Mouse (Mus musculus): Measurements from ENCODE around the gene Gpr3.

Gene Gpr3

GRCm38 (mm10) chr4:133198337-133199180, 13.8 kb downstream of the Gpr3 start:
- in situ Hi-C loops (cut with MboI, MseI) = no loop called here

DNA sequence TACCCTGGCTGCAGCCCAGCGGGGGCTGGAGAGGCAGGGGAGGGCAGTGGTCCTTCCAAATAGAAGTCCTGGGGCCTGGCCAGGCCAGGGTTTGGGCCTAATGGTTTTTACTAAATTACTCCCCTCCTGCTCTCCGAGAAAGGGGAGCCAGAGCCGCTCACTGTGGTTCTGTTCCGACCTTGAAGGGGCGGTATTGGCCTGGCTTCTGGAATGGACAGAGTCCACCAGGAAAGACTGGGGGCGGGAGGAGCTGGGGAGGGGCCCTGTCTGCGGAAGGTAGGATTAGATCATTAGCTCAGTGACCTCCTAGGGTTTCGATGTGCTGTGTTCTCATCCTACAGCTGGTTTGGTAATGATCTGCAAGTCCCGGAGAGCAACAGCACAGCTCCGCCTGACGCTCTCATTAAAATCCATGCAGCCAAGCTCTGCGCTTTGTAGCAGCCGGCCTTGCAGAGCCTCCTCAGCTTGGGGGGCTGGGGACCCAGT, 14.5 kb downstream of the Gpr3 start:
- in situ Hi-C loops (cut with MboI, MseI) = no loop called here

- in situ Hi-C loops (cut with MboI, MseI) = no loop called here
Observed at GRCm38 (mm10) chr4:133197355-133197754, 15.0 kb downstream of the Gpr3 start.

- in situ Hi-C loops (cut with MboI, MseI) = no loop called here
Observed at GRCm38 (mm10) chr4:133196852-133197251, 15.5 kb downstream of the Gpr3 start.

DNA sequence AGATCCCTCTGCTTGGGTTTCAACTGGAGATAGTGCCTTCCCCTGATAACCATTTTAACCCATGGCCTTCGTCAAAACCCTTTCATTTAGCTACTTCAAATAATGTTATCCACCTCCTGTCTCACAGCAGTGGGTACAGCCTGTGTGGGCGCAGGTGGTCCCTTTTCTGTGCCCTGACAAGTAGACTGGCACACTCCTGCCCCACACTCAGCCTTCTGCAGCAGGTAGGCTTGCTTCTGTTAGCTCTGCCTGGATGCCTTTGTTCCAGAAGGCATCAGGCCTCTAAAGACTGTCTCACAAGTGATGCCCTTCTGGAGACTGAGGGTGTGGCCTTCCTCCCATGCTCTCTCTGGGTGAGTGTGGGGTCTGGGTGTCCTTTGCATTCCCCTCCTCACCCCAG, 16.2 kb downstream of the Gpr3 start:
- in situ Hi-C loops (cut with MboI, MseI) = no loop called here

DNA sequence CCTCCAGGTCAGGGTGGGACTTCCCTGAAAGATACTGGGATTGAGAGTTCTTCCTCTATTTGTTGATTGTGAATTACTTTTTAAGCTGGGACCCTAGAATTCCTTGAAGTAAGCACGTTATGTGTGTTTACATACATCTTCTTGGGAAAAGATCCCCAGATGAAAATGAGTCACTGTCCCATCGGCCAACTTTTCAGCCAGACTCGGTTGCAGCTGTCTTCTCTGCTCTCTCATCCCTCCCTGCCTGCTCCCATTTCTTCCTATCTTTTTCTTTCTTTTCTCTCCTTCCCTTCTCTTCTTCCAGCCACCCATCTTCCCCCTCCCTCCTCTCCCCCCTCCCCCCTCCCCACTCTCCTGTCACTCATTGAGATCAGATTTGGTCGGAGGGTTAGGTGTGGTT, 17.3 kb downstream of the Gpr3 start:
- in situ Hi-C loops (cut with MboI, MseI) = no loop called here

GRCm38 (mm10) chr4:133194482-133194881, 17.9 kb downstream of the Gpr3 start:
- in situ Hi-C loops (cut with MboI, MseI) = no loop called here

DNA sequence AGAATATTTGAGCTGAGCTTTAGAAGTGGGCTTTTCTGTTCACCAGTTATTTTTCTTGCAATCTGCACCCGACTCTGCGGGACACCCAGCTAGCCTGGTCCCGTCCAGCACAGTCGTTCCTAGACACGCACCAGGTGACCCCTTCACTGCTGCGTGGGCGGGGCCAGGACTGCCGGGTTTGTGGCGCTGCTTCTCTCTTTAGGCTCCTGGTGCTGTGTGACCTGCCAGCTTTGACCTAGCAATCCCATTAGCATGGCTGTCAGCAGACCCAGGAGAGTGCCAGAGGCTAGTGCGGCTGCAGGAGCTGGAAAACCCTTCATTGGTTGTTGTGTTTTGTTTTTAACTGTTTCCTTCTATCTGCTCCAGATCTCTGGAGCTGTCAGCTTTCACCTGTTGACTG, 22.9 kb downstream of the Gpr3 start:
- in situ Hi-C loops (cut with MboI, MseI) = no loop called here

DNA sequence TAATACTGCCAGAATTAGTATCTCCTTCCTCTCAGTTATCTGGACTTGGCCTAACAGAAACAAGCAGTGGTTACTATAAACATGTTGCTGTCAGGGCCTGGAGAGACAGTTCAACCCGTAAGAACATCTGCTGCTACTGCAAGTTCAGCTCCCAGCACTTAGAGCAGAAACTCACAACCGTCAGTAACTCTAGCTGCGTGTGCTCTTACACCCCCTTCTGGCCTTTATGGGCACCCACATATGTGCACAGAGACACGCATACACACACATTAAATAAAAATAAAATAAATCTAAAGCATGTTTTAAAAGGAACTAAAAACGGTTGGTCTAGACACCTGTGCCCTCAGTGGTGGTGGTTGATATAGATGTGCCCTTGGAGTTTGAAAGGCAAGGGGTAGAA, 25.5 kb downstream of the Gpr3 start:
- in situ Hi-C loops (cut with MboI, MseI) = no loop called here

DNA sequence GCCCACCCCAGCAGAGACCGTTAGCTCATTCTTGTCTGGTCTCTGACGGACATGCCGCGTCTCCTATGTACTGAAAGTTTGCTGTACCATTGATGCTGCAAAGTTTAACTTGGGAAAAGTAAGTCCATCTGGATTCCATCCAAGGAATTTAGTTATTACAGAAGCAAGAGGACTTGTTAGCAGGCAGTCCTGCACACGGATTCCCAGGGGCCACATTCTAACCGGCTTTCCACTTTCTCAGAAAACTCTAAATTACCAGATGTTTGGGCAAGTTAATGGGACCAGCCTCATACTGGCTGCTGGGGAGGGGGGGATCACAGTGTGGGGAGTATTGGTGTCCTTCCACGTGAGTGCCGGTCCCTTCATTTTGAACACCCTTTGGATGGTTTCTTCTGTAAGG, 26.4 kb downstream of the Gpr3 start:
- in situ Hi-C loops (cut with MboI, MseI) = no loop called here

- in situ Hi-C loops (cut with MboI, MseI) = no loop called here
Observed at GRCm38 (mm10) chr4:133184898-133185665, 27.3 kb downstream of the Gpr3 start.

DNA sequence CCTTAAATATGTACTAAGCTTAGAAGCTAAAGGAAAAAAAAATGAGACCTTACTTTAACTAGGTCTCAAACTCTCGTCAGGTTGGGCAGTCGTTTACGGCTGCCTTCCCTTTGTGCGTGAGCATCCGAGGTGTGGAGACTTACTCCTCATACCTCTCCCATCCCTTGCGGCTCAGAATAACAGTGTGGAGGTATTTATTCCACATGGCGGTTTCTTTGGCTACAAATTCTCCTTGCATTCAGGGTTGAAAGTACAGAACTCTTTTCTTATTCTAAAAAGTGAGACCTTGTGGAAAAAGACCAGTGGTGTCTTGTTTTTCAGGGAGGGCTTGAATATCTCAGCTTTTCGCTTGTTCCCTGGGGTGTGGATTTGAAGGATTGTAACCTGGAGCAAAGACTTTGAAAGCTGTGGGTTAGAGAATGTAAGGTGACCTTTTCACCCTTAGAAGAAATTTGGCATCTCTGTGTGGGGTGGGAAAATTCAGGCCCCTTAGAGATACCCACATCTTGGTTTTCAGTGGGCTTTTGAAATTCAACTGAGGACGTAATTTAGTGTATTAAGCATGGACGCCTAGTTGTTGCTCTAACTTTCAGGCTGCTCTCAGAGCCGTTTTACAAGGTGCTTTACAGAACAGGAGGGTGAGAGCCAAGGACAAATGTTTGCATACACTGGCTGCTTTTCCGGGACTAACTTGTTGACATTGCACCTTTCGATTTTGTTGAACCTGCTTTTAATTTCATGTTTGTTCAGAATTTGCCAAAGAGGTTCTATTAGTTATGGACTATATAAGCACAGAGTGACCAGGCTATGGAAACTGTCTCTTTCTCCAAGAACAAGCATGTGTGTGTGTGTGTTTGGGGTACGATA, 28.1 kb downstream of the Gpr3 start:
- in situ Hi-C loops (cut with MboI, MseI) = no loop called here

DNA sequence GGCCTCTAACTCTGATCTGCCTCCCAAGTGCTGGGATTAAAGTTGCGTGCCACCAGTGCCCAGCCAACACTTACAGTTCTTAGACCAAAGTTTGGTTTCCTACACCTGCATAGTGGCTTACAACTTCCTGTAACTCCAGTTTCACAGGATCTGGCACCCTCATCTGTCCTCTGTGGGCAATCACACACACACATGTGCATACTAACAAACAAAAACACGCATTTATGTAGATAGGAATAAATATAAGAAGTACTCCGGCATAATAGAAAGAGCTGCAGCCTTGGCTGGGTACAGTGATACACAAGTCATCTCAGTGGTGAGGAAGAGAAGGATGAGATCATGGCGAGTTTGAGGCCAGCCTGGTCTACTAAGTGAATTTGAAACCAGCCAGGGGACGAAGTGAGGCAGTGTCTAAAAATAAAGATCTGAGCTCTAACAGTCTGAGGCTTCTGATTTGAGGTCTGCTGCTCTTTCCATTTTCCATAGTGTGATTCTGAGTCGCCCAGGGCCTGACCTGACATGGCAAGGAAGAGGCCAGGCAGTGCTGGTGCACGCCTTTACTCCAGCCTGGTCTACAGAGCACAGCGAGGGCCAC, 29.8 kb downstream of the Gpr3 start:
- in situ Hi-C loops (cut with MboI, MseI) = no loop called here

GRCm38 (mm10) chr4:133179258-133179657, 33.1 kb downstream of the Gpr3 start:
- in situ Hi-C loops (cut with MboI, MseI) = loop anchor here (5.0 to 10.0 kb wide), 2 partner anchors 52 to 716 kb away; no protein-coding TSS in a partner anchor

DNA sequence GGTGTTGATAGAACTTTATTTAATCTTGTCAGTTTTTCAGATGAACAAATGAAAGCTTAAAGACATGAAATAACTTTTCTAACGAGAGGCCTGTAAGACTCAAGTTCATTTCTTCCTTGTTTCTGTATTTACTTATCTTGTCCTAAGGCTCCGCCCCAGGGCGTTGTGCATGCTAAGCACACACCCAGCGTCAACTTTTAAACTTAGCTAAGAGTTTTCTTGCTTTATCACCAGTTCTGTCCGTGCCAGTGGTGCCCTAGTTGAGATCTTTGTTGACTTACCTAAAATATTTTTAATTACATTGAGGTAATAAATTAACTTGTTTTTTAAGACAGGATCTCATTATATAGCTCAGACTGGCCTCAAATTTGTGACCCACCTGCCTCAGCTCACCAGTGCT, 34.0 kb downstream of the Gpr3 start:
- in situ Hi-C loops (cut with MboI, MseI) = loop anchor here (5.0 to 10.0 kb wide), 2 partner anchors 51 to 716 kb away; no protein-coding TSS in a partner anchor

DNA sequence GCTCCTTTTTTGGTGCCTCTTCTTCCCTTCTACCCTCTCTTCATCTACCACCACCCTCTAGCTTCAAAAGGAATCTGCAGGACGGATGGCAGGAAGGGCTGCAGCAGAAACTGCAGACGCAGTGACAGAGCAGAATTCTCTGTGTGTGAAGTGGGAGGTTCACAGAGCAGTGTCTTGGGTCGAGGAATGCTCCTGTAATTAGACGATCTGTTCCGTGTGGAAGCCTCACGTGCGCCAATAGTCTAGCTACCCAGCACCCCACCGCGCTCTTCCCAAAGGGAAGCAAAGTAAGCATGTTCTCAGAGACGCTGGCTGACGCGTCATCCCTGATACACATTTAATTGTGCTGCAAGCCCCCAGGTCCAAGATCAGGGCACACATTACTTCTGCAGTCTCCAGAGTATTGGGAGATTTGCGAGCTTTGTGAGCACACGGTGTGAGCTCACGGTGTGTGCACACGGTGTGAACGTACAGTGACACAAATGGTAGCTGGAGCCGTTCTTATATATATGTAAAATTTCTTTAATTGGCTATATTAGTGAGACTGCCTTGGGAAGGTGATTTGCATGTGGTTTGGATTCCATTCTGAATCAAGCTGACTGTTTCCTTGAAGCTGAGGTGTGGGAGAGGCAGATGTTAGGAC, 35.5 kb downstream of the Gpr3 start:
- in situ Hi-C loops (cut with MboI, MseI) = loop anchor here (5.0 to 10.0 kb wide), 2 partner anchors 50 to 718 kb away; no protein-coding TSS in a partner anchor

DNA sequence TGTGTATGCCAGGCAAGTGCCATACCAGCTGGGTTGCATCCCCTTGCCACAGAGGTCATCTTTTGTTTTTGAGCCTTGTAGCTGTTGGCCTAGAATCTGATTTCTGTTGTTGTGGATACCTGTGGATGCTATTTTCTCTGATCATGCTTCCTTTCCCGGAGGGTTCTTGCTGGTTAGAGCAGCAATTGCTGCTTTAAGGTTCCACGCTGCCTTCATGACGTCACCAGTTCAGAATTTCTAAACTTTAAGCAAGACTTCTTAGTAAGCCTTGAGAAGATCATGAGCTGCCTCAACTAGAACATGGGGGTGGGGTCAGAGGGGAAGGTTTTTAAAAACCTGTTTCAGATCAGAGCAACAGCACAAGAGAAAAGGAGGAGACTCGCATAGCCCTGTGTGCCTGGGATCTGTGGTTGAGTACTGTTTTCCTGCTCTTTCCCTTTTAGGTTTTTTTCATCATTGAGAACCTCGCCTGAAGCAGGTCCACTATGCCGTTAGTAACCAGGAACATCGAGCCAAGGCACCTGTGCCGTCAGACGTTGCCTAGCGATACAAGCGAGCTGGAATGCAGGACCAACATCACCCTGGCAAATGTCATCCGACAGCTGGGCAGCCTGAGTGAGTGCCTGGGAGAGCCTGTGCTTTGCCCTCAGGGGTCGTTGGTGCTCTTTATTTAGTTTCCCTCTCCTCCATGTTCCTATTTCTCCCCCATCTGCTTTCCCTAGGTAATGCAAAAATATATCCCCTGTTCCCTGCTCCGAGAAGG, 36.2 kb downstream of the Gpr3 start:
- in situ Hi-C loops (cut with MboI, MseI) = loop anchor here (5.0 to 10.0 kb wide), 2 partner anchors 49 to 719 kb away; no protein-coding TSS in a partner anchor

DNA sequence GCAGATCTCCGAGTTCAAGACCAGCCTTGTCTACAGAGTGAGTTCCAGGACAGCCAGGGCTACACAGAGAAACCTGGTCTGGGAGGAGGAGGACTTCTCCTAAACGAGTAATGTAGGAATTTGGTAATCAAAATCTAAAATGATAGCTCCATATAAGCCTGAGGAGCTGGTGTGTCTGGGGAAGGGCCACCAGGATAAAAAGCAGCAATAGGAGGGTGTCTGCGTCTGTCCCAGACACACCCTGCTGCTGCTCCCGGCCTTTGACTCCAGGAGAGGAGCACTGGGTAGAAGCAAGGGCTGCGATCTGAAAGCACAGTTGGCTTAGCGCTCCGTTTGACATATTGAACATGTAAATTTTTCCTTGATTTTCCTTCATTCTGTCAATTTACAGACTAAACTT, 37.1 kb downstream of the Gpr3 start:
- in situ Hi-C loops (cut with MboI, MseI) = loop anchor here (5.0 to 10.0 kb wide), 2 partner anchors 48 to 720 kb away; no protein-coding TSS in a partner anchor

DNA sequence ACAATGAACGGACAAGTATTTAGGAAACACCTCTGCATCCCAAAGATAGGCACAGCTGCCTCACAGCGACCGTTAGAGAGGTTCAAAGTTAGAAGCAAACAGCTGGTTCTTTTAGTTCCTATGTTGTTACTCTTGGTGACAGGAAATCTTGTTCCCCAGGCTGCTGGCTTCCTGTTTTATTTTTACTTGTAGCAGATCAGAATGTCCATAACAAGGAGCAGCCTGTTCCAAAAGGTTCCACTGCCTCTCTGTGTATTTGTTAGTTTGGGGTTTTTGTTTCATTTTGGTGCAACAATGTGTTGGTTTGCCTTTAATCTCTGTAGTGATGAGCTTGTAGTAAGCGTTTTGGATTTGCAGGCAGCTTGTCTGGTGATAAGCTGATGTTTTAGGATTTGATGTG, 38.0 kb downstream of the Gpr3 start:
- in situ Hi-C loops (cut with MboI, MseI) = loop anchor here (10.0 kb wide), 1 partner anchor 720 kb away; no protein-coding TSS in a partner anchor

- in situ Hi-C loops (cut with MboI, MseI) = loop anchor here (10.0 kb wide), 1 partner anchor 722 kb away; no protein-coding TSS in a partner anchor
Observed at GRCm38 (mm10) chr4:133172451-133172850, 39.9 kb downstream of the Gpr3 start.
